Mouse (Mus musculus): ENCODE measurements around the gene Mybpc3. TPM values are rescaled to one million over a fixed set of nuclear protein-coding genes. Genes with fewer than 3 reads are reported as not detected.

Mybpc3 gene
- polyA plus RNA-seq (2014; fragmentation: Nextera tagmentation; extraction: Ambion mirVana), result 0.47 and 7.7 TPM in 2 replicates

- no peaks in the 10 kb centered on the region for H3K36me3 ChIP-seq (ENCODE audit: insufficient read depth)
- peak within 1 kb of the TSS; percentile 14; the same call in 1 of the 2 replicates for H3K4me3 ChIP-seq (ENCODE audit: low read depth, low read length)
- H3K4me1 ChIP-seq (ENCODE audit: insufficient read depth), result no peaks in the 10 kb centered on the region
- TF ChIP-seq CTCF (IDR thresholded peaks at IDR 0.05; ENCODE audit: low read depth), result no peak
- no peaks in the 10 kb centered on the region for H3K27me3 ChIP-seq (ENCODE audit: insufficient read depth, low read length)
- H3K4me2 ChIP-seq, result no peak within 1 kb of the TSS
- DNase-seq (no peak), ATAC-seq (ENCODE audit: insufficient read depth) (no peak)
- H3K9ac ChIP-seq, result no peak within 1 kb of the TSS
- no peak within 1 kb of the TSS; the same call in 1 of the 2 replicates for H3K27ac ChIP-seq (ENCODE audit: low read depth)
- no peaks in the 10 kb centered on the region for H3K9me3 ChIP-seq (ENCODE audit: low read depth, low read length)
- WGBS, result 71% methylated on average over 11 of the region's 11 CpGs
Observed at GRCm38 (mm10) chr2:91117585-91118275, at the start of gene Mybpc3. Gene Mybpc3, plus strand, starts transcription at chr2:91118144.

GRCm38 (mm10) chr2:91068162-91068871 lies 49.6 kb upstream of the Mybpc3 start:
- no peak overlapping the region for H3K27ac ChIP-seq (ENCODE audit: low read depth)
- no peak for DNase-seq
- H3K4me1 ChIP-seq (ENCODE audit: insufficient read depth), result peaks cover 6% of the 10 kb centered on the region; the same call in 1 of the 2 replicates
- no peaks in the 10 kb centered on the region for H3K9me3 ChIP-seq (ENCODE audit: low read depth, low read length)
- no peak for ATAC-seq (ENCODE audit: insufficient read depth)
- TF ChIP-seq CTCF (IDR thresholded peaks at IDR 0.05; ENCODE audit: low read depth), result no peak
- 0 out of 2 replicates have a peak overlapping the region, but pooled peaks have one; percentile 58 for H3K4me3 ChIP-seq (ENCODE audit: low read depth, low read length)
- 52% methylated on average over 13 of the region's 13 CpGs for WGBS
- no peak overlapping the region for H3K9ac ChIP-seq
- peak overlapping the region; percentile 86 for H3K4me2 ChIP-seq
- H3K36me3 ChIP-seq (ENCODE audit: insufficient read depth), result peaks cover 36% of the 10 kb centered on the region
- no peaks in the 10 kb centered on the region for H3K27me3 ChIP-seq (ENCODE audit: insufficient read depth, low read length)

DNA sequence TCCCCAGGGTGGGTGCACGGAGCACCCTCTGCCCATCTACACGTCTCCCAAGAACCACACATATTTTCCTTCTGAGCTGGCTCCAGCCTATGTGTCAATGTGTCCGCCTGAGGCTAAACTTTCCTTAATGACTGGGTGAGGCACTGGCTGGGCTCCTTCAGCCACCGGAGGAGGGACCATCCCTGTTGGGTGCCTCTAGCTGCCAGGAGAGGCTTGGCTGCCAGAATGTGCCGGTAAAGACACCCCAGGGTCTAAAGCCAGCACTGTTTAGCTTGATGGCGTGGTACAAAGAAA lies 49.1 kb upstream of the Mybpc3 start:
- TF ChIP-seq CTCF (IDR thresholded peaks at IDR 0.05; ENCODE audit: low read depth), result no peak
- ATAC-seq (ENCODE audit: insufficient read depth), result no peak
- no peak overlapping the region for H3K27ac ChIP-seq (ENCODE audit: low read depth)

DNA sequence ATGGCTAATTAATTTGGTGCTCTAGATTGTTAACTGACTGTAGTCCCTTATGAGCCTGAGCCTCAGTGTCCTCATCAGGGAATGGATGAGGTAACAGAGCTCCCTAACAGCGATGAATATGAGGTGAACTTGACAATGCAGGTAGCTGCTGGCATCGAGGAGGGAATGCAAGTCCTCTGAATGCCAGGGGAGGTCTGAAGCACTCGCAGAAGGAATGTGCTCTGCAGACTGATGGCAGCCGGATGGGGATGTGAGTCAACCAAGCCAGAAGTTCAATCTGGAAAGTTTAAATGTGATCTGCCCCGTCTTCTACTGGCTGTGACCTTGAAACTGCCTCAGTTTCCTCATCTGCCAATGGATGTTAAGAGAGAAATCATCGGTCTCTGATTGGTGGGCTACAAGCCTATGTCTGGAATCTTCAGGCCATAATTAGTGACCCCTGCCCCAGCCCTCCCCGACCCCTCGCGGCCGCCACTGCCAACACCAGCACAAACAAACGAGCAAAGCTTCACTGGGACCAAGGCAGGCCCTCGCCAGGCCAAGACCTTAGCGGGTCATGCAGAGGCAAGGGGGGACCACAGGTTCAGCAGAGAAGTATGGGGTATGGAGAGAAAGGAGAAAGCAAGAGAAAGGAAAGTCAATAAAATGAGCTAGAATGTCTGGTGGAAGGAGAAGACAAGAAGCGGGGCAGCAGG lies 48.5 kb upstream of the Mybpc3 start:
- WGBS, result 4% methylated on average over 14 of the region's 14 CpGs
- Histone ChIP-seq H3K9me3 (ENCODE audit: low read depth, low read length) (no peaks in the 10 kb centered on the region), H3K36me3 (ENCODE audit: insufficient read depth) (peaks cover 25% of the 10 kb centered on the region), H3K27me3 (ENCODE audit: insufficient read depth, low read length) (no peaks in the 10 kb centered on the region), H3K27ac (ENCODE audit: low read depth) (peak overlapping the region; percentile 82), H3K4me1 (ENCODE audit: insufficient read depth) (peaks cover 6% of the 10 kb centered on the region; the same call in 1 of the 2 replicates), H3K4me3 (ENCODE audit: low read depth, low read length) (peak overlapping the region; percentile 58), H3K4me2 (peak overlapping the region; percentile 86), H3K9ac (peak overlapping the region; percentile 57)
- ATAC-seq (ENCODE audit: insufficient read depth) (peak; percentile 9; the same call in 1 of the 2 replicates), DNase-seq (peak; percentile 52)
- no peak for TF ChIP-seq CTCF (IDR thresholded peaks at IDR 0.05; ENCODE audit: low read depth)

More for the DNA sequence above, 49.1 kb upstream of the Mybpc3 start:
- H3K9ac ChIP-seq, result peak overlapping the region; percentile 57; the same call in 1 of the 2 replicates
- WGBS, result 41% methylated on average over 6 of the region's 6 CpGs
- no peaks in the 10 kb centered on the region for H3K27me3 ChIP-seq (ENCODE audit: insufficient read depth, low read length)
- peak overlapping the region; percentile 86 for H3K4me2 ChIP-seq
- peaks cover 6% of the 10 kb centered on the region; the same call in 1 of the 2 replicates for H3K4me1 ChIP-seq (ENCODE audit: insufficient read depth)
- no peaks in the 10 kb centered on the region for H3K9me3 ChIP-seq (ENCODE audit: low read depth, low read length)
- peaks cover 31% of the 10 kb centered on the region for H3K36me3 ChIP-seq (ENCODE audit: insufficient read depth)
- H3K4me3 ChIP-seq (ENCODE audit: low read depth, low read length), result peak overlapping the region; percentile 58
- DNase-seq, result no peak

GRCm38 (mm10) chr2:91070076-91070800 lies 47.7 kb upstream of the Mybpc3 start, which contains the start of gene Slc39a13:
Gene Slc39a13, minus strand, starts transcription at chr2:91070417.
- Histone ChIP-seq H3K4me2 (peak within 1 kb of the TSS; percentile 86), H3K27ac (ENCODE audit: low read depth) (peak within 1 kb of the TSS; percentile 82), H3K4me1 (ENCODE audit: insufficient read depth) (peaks cover 6% of the 10 kb centered on the region; the same call in 1 of the 2 replicates), H3K9ac (peak within 1 kb of the TSS; percentile 57), H3K27me3 (ENCODE audit: insufficient read depth, low read length) (no peaks in the 10 kb centered on the region), H3K9me3 (ENCODE audit: low read depth, low read length) (no peaks in the 10 kb centered on the region), H3K4me3 (ENCODE audit: low read depth, low read length) (peak within 1 kb of the TSS; percentile 58), H3K36me3 (ENCODE audit: insufficient read depth) (peaks cover 19% of the 10 kb centered on the region)
- under 1% methylated on average over 68 of the region's 69 CpGs for WGBS
- ATAC-seq (ENCODE audit: insufficient read depth) (peak; percentile 97), DNase-seq (peak; percentile 97)
- TF ChIP-seq CTCF (IDR thresholded peaks at IDR 0.05; ENCODE audit: low read depth), result peak; percentile 100

DNA sequence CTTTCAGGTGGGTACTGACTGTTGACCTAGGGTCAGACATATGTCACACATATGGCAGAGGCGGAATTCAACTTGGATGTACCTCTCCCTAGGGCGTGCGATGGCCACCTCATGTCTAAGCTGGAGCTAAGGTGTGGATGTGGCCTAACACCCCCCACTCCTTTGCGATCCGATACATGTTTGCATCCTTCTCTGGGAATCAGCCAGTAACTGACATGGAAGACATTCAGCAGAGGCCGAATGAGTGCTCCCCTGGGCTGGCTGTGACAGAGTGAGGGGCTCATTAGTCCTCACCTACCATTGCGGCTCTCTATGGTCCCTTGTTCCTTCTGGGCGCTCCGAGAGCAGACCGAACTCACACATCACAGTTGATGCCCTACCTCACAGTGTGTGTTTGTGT lies 46.9 kb upstream of the Mybpc3 start:
- H3K9ac ChIP-seq, result peak overlapping the region; percentile 57

More for the DNA sequence above, 46.9 kb upstream of the Mybpc3 start:
- Histone ChIP-seq H3K27ac (ENCODE audit: low read depth) (peak overlapping the region; percentile 82), H3K27me3 (ENCODE audit: insufficient read depth, low read length) (no peaks in the 10 kb centered on the region), H3K9me3 (ENCODE audit: low read depth, low read length) (no peaks in the 10 kb centered on the region), H3K4me2 (peak overlapping the region; percentile 86), H3K4me1 (ENCODE audit: insufficient read depth) (peaks cover 6% of the 10 kb centered on the region; the same call in 1 of the 2 replicates), H3K4me3 (ENCODE audit: low read depth, low read length) (peak overlapping the region; percentile 58), H3K36me3 (ENCODE audit: insufficient read depth) (peaks cover 11% of the 10 kb centered on the region)
- ATAC-seq (ENCODE audit: insufficient read depth) (no peak), DNase-seq (no peak)
- WGBS, result 81% methylated on average over 10 of the region's 10 CpGs
- TF ChIP-seq CTCF (IDR thresholded peaks at IDR 0.05; ENCODE audit: low read depth), result no peak
